Mouse (Mus musculus): Measurements from ENCODE around the gene Ace2. TPM values are rescaled to one million over a fixed set of nuclear protein-coding genes. Genes with fewer than 3 reads are reported as not detected.

The Ace2 gene
- total and polyA plus RNA-seq, 3 experiments, result 0.08 TPM; not detected in 2

- Histone ChIP-seq H3K4me3 (replicated peaks in 1 of 3; ENCODE audit: low read depth in 2 of 3, low read length in 2 of 3, poor library complexity in 1 of 3) (no peak overlapping the region), H3K9me3 (replicated peaks; ENCODE audit: low read length) (no peaks in the 10 kb centered on the region), H3K36me3 (replicated peaks in 1 of 2; ENCODE audit: control insufficient read depth in 1 of 2, insufficient read depth in 1 of 2, low read length in 1 of 2) (no peaks in the 10 kb centered on the region), H3K27ac (ENCODE audit: insufficient read depth, low read depth) (no peak overlapping the region), H3K27me3 (replicated peaks) (no peaks in the 10 kb centered on the region), H3K4me1 (ENCODE audit: control insufficient read depth in 1 of 2, insufficient read depth in 2 of 2) (no peaks in the 10 kb centered on the region), H3K79me2 (replicated peaks; ENCODE audit: control insufficient read depth, extremely low read depth, insufficient read depth, poor library complexity, severe bottlenecking) (no peaks in the 10 kb centered on the region), H3K9ac (ENCODE audit: insufficient read depth, low read depth) (no peak overlapping the region), H3K4me2 (ENCODE audit: insufficient read depth, low read depth, poor library complexity, severe bottlenecking) (no peak overlapping the region)
- TF ChIP-seq JUN (IDR thresholded peaks at IDR 0.05; ENCODE audit: insufficient read depth, low read depth, low read length), result no peak
- TF ChIP-seq NRF1 (IDR thresholded peaks at IDR 0.05; ENCODE audit: low read depth, low read length), result no peak
- no peak for TF ChIP-seq CHD2 (IDR thresholded peaks at IDR 0.05; ENCODE audit: low read length)
- TF ChIP-seq CTCF (conservative IDR thresholded peaks at IDR 0.05 in 1 of 2, IDR thresholded peaks at IDR 0.05 in 1 of 2; ENCODE audit: low read depth in 2 of 2, low read length in 2 of 2), result no peak
- TF ChIP-seq JUND (conservative IDR thresholded peaks at IDR 0.05; ENCODE audit: low read depth, low read length), result no peak
- TF ChIP-seq TBP (conservative IDR thresholded peaks at IDR 0.05; ENCODE audit: low read depth, low read length), result no peak
- TF ChIP-seq USF2 (conservative IDR thresholded peaks at IDR 0.05; ENCODE audit: low read depth, low read length), result no peak
- no peak for TF ChIP-seq MEF2A (IDR thresholded peaks at IDR 0.05; ENCODE audit: borderline replicate concordance, low read depth, low read length)
- no peak for TF ChIP-seq ETS1 (conservative IDR thresholded peaks at IDR 0.05; ENCODE audit: low read depth, low read length)
- no peak for TF ChIP-seq MXI1 (IDR thresholded peaks at IDR 0.05; ENCODE audit: low read depth, low read length)
- no peak for TF ChIP-seq PAX5 (IDR thresholded peaks at IDR 0.05; ENCODE audit: low read length)
- TF ChIP-seq ZKSCAN1 (IDR thresholded peaks at IDR 0.05; ENCODE audit: borderline replicate concordance, low read depth, low read length), result no peak
- TF ChIP-seq MAZ (IDR thresholded peaks at IDR 0.05; ENCODE audit: low read depth, low read length), result no peak
- TF ChIP-seq IRF4 (IDR thresholded peaks at IDR 0.05; ENCODE audit: low read depth, low read length), result no peak
- TF ChIP-seq POLR2AphosphoS2 (IDR thresholded peaks at IDR 0.05; ENCODE audit: low read depth, low read length), result no peak
- no peak for DNase-seq (ENCODE audit: extremely low read depth)
- in situ Hi-C loops (cut with MboI; ENCODE audit: low pct_ligation_motif_present, low pct_unique_long_range_greater_than_20kb, low sequenced_read_pairs) (no loop called here), dilution Hi-C loops (cut with MboI; ENCODE audit: extremely low pct_ligation_motif_present, extremely low pct_unique_long_range_greater_than_20kb, low sequenced_read_pairs) (no loop called here)
These were observed 37.6 kb upstream of the Ace2 start for GRCm38 (mm10) chrX:164101483-164101882.

- Histone ChIP-seq H3K9me3 (replicated peaks; ENCODE audit: low read length) (no peaks in the 10 kb centered on the region), H3K4me3 (replicated peaks in 1 of 3; ENCODE audit: low read depth in 2 of 3, low read length in 2 of 3, poor library complexity in 1 of 3) (no peak overlapping the region), H3K27me3 (replicated peaks) (no peaks in the 10 kb centered on the region), H3K27ac (ENCODE audit: insufficient read depth, low read depth) (no peak overlapping the region), H3K4me2 (ENCODE audit: insufficient read depth, low read depth, poor library complexity, severe bottlenecking) (no peak overlapping the region), H3K79me2 (replicated peaks; ENCODE audit: control insufficient read depth, extremely low read depth, insufficient read depth, poor library complexity, severe bottlenecking) (no peaks in the 10 kb centered on the region), H3K4me1 (ENCODE audit: control insufficient read depth in 1 of 2, insufficient read depth in 2 of 2) (no peaks in the 10 kb centered on the region), H3K9ac (ENCODE audit: insufficient read depth, low read depth) (no peak overlapping the region), H3K36me3 (replicated peaks in 1 of 2; ENCODE audit: control insufficient read depth in 1 of 2, insufficient read depth in 1 of 2, low read length in 1 of 2) (no peaks in the 10 kb centered on the region)
- in situ Hi-C loops (cut with MboI; ENCODE audit: low pct_ligation_motif_present, low pct_unique_long_range_greater_than_20kb, low sequenced_read_pairs) (no loop called here), dilution Hi-C loops (cut with MboI; ENCODE audit: extremely low pct_ligation_motif_present, extremely low pct_unique_long_range_greater_than_20kb, low sequenced_read_pairs) (no loop called here)
- TF ChIP-seq UBTF (IDR thresholded peaks at IDR 0.05; ENCODE audit: low read depth, low read length), result no peak
- TF ChIP-seq MYC (IDR thresholded peaks at IDR 0.05; ENCODE audit: low read depth, low read length), result no peak
- TF ChIP-seq SMC3 (IDR thresholded peaks at IDR 0.05; ENCODE audit: low read depth, low read length), result no peak
- no peak for TF ChIP-seq TBP (conservative IDR thresholded peaks at IDR 0.05; ENCODE audit: low read depth, low read length)
- no peak for TF ChIP-seq MAX (IDR thresholded peaks at IDR 0.05; ENCODE audit: low read length)
- no peak for TF ChIP-seq POLR2A (IDR thresholded peaks at IDR 0.05; ENCODE audit: low read depth, low read length)
- no peak for TF ChIP-seq E2F4 (IDR thresholded peaks at IDR 0.05; ENCODE audit: insufficient replicate concordance, low read depth, low read length)
- no peak for TF ChIP-seq PAX5 (IDR thresholded peaks at IDR 0.05; ENCODE audit: low read length)
- no peak for TF ChIP-seq MAZ (IDR thresholded peaks at IDR 0.05; ENCODE audit: low read depth, low read length)
- no peak for TF ChIP-seq USF1 (IDR thresholded peaks at IDR 0.05; ENCODE audit: low read depth, low read length)
- no peak for TF ChIP-seq ELF1 (IDR thresholded peaks at IDR 0.05; ENCODE audit: low read depth, low read length)
- no peak for TF ChIP-seq JUN (IDR thresholded peaks at IDR 0.05; ENCODE audit: insufficient read depth, low read depth, low read length)
- no peak for TF ChIP-seq ETS1 (conservative IDR thresholded peaks at IDR 0.05; ENCODE audit: low read depth, low read length)
- no peak for TF ChIP-seq MXI1 (IDR thresholded peaks at IDR 0.05; ENCODE audit: low read depth, low read length)
- no peak for DNase-seq (ENCODE audit: extremely low read depth)
These were observed 36.9 kb upstream of the Ace2 start for GRCm38 (mm10) chrX:164102198-164102597.
